Mouse (Mus musculus): ENCODE data around the gene Bcam.

The Bcam gene

GRCm38 (mm10) chr7:19754065-19754464 lies 16.8 kb downstream of the Bcam start:
- no peak for DNase-seq (ENCODE audit: low read depth, low spot score)

GRCm38 (mm10) chr7:19753587-19753986 lies 17.2 kb downstream of the Bcam start:
- DNase-seq (ENCODE audit: low read depth, low spot score), result no peak

DNA sequence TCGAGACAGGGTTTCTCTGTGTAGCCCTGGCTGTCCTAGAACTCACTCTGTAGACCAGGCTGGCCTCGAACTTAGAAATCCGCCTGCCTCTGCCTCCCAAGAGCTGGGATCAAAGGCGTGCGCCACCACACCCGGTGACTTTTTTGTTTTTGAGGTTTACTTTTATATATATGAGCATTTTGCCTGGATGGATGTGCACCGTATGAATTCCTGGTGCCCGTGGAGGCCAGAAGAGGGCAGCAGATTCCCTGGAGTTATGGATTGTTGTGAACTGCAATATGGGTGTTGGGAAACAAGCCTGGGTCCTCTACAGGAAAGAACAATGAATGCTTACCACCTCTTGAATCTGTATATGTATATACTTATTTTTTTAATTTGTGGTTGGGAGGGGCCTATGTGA lies 18.2 kb downstream of the Bcam start:
- DNase-seq (ENCODE audit: low read depth, low spot score), result no peak

- DNase-seq (ENCODE audit: low read depth, low spot score), result no peak
Measured at GRCm38 (mm10) chr7:19751070-19751383, 19.8 kb downstream of the Bcam start.

GRCm38 (mm10) chr7:19750217-19751069 lies 20.4 kb downstream of the Bcam start, which contains the start of gene Nectin2:
Gene Nectin2, minus strand, starts transcription at chr7:19750483.
- peak; percentile 64 for DNase-seq (ENCODE audit: low read depth, low spot score)

GRCm38 (mm10) chr7:19749389-19750216 lies 21.2 kb downstream of the Bcam start:
- peak; percentile 96 for DNase-seq (ENCODE audit: low read depth, low spot score)

DNA sequence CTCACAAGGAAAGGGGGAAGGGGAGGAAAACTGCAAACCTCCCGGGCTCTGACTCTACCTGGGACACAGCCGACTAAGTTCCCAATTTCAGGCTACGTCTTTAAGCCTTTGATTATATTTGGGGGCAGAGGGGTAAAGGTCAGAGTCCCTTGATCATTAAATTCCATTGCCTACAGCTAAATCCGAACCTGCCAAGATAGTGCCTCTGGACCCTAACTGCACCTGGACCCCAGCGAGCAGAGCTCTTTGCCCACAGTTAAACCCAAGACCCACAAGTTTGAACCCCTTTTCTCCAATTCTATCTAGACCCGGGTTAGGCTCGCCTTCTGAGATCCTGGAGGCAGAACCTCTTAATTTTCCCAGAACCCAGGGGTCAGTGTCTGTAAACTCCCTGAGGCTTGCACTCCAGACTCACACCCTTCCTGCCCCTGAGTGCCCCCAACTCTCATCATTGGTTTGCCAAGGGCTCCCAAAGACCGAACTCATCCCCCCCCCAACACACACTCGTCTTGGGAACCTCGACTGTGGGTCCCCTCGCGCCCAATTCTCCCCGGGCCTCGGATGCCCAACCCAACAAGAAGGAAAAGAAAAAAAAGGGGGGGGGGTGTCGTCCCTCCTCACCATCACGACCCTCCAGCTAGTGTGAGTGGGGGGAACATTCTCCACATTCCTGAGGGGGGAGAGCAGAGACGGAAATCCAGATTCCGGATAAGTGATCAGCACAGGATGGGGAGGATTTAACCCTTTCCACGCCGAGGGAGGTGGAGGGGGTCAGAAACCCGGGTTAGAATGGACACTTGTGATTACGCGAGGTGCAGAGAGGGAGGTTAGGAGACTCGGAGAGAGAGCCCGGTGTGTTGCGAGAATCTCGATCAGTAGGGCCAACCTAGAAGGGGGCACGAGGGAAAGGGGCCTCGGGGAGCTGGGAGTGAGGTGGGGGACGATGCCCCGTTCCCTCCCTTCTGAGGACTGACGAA lies 22.3 kb downstream of the Bcam start:
- DNase-seq (ENCODE audit: low read depth, low spot score), result peak; percentile 20

DNA sequence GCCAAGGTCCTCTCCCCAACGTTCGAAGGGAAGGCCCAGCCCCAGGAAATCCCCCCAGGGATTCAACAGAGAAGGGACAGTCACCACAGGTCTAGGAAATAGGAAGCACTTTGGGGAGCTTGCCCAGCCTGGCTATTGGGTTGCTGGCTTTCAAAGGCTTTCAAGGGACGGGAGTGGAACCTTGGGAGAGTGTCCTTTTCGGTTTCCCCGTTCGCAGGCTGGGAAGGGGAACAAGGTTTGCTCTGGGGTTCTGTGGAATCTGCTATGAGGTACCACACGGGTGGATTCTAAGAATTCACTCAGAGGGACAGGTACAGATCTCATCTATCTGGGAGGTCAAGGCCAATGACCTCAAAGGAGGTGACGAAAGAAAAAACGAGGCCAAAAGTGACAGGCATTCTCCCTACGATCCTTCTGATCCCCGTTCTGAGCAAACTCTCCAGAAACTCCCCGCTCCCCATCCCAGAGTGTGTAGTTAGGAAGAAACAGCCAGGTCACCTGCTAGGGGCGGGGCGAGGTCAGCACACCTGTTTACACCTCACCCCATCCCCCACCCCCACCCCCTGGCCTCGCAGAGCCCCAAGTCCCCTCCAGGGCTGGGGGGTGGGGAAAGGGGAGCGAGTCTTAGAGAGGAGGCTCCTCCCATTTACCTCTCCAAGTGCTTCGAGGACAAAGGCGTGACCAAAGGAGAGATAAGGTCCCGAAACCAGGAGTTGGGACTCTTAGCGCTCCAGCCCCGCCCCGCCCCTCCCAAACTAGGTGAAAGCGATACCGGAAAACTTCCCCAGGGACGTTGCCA lies 23.2 kb downstream of the Bcam start:
- no peak for DNase-seq (ENCODE audit: low read depth, low spot score)

GRCm38 (mm10) chr7:19746426-19747201 lies 24.2 kb downstream of the Bcam start:
- peak; percentile 28 for DNase-seq (ENCODE audit: low read depth, low spot score)

DNA sequence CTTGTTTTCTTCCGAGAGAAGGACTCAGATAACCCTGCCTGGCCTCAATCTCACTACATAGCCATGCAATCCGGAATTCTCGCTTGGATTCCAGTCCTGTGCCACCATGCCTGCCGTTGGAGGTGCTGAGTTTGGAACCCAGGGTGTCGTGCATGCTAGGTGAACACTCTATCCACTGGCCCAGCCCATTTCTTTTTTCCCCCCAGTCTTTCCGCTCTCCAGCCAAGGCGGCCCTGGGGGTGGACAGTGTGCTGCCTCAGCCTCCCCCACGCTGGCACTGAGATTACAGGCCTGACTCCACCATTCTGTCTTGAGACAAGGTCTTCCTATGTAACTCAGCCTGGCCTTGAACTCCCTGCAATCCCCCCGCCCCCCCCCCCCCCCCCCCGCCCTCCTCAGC lies 24.8 kb downstream of the Bcam start:
- DNase-seq (ENCODE audit: low read depth, low spot score), result no peak

GRCm38 (mm10) chr7:19744590-19745385 lies 26.0 kb downstream of the Bcam start:
- DNase-seq (ENCODE audit: low read depth, low spot score), result no peak

GRCm38 (mm10) chr7:19743791-19744190 lies 27.0 kb downstream of the Bcam start:
- DNase-seq (ENCODE audit: low read depth, low spot score), result no peak

DNA sequence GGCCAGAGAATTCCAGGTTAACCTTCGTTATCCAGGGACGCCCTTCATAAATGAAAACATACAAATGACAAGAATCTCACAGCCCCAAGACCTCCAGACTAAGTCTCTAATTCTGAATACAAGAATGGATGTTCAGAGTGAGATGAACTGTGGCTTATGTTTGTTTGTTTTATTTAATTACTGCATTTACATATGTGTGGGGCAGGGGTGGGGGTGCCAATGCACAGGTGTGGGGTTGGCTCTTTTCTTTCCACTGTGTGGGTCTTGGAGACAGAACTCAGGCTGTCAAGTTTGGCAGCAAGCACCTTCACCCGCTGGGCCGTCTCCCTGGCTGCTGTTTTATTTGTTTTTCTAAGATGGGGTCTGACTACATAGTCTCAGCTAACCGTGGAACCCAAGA lies 28.3 kb downstream of the Bcam start:
- no peak for DNase-seq (ENCODE audit: low read depth, low spot score)

DNA sequence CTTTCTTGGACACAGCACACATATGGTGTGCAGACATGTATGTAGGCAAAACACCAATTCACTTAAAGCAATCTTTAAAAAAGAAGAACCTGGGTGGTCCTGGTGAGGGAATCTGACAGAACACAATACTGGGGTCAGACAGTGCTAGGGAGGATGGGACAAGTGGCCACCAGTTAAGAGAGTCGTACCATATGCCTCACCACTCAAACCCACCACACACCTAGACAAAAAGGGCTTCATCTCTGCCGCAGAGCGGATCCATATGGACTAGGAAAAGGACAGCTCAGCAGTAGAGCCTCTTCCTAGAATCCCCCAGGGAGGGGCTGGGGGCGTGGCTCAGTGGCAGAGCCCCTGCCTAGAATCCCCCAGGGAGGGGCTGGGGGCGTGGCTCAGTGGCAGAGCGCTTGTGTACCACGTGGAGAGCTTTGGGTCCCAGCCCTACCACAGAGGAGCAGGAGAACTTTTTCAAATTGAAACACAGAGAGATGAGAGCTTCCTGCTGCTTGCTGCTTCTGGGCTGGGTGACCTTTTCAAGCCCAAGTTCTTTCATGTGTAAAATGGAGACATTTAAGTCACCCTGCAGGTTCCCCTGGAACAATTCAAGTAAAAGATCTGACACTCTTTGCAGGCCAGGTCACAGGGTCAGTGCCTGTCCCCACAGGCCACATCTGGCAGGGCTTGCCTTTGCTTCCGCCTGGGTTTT lies 29.3 kb downstream of the Bcam start:
- no peak for DNase-seq (ENCODE audit: low read depth, low spot score)

DNA sequence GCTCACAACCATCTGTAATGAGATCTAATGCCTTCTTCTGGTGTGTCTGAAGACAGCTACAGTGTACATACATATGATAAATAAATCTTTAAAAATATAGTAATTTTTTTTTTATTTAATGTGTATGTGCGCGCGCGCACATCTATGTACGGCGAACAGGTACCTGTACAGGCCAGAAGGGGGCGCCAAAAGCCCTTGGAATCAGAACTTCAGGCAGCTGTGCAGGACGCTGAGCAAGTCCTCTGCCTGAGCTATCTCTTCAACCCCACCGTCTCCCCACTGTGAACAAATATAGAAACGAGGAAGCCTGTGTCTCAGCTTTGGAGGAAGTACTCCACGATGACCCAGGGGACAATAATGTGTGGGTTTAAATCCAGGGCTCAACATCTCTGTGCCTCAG lies 30.5 kb downstream of the Bcam start:
- no peak for DNase-seq (ENCODE audit: low read depth, low spot score)

GRCm38 (mm10) chr7:19738771-19739170 lies 32.0 kb downstream of the Bcam start:
- DNase-seq (ENCODE audit: low read depth, low spot score), result no peak

DNA sequence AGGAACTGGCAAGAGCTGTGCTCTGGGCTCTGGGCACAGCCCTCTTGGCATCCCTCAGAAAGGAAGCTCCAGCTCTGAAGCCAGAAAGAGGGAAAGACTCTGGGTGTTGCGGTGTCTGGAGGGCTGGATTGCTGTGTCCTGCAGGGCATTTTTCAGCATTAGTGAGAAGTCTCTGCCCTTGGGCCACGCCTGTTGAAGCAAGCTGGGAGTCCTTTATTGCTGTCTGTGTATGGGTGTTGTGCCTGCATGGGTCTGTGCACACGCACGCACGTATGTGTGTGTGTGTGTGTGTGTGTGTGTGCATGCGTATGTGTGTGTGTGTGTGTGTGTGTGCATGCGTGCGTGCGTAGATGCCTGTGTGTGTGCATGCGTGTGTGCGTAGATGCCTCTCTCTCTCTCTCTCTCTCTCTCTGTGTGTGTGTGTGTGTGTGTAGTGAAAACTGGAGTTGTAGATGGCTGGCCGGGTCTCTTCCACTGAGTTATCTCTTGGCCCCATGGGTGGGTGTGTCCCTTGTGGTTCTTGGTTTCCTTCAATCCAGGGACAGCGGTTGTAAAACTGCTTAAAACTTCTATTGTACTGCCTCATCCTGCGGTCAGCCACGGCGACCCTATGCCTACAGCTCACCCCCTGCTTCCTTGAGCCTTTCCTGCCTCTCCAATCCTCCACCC lies 34.3 kb downstream of the Bcam start:
- no peak for DNase-seq (ENCODE audit: low read depth, low spot score)

- no peak for DNase-seq (ENCODE audit: low read depth, low spot score)
Measured at GRCm38 (mm10) chr7:19734178-19734666, 36.6 kb downstream of the Bcam start.
